16 mouse cellular contexts compared by ENCODE assay signal in genomic region chr2:179742828-179743227, GRCm38 (mm10).
"Had no signal": no experiment of that assay in that cellular context is flagged by ENCODE, and none has a peak within 500 bp of the region (broad histone marks: within the 10 kb centered on the region; RNA-seq: fewer than 3 reads in every experiment).

No protein-coding gene starts in this region.

- H3K27me3 ChIP-seq: megakaryocyte, embryonic 14.5 days; midbrain, embryonic 13.5 days; midbrain, embryonic 15.5 days; stomach, embryonic 15.5 days had no signal

- H3K27ac ChIP-seq: lung, embryonic 15.5 days; macrophage; midbrain, embryonic 13.5 days; midbrain, embryonic 15.5 days; neural tube, embryonic 12.5 days; stomach, embryonic 15.5 days; stomach, postnatal 0 days had no signal

- H3K36me3 ChIP-seq: lung, embryonic 15.5 days; midbrain, embryonic 13.5 days; midbrain, embryonic 15.5 days; neural tube, embryonic 12.5 days; stomach, embryonic 15.5 days had no signal

- H3K4me1 ChIP-seq: lung, embryonic 15.5 days; megakaryocyte, embryonic 14.5 days; midbrain, embryonic 13.5 days; midbrain, embryonic 15.5 days; neural tube, embryonic 12.5 days had no signal

- H3K4me2 ChIP-seq: lung, embryonic 15.5 days; midbrain, embryonic 11.5 days; midbrain, embryonic 13.5 days; midbrain, embryonic 15.5 days; neural tube, embryonic 12.5 days; stomach, embryonic 15.5 days had no signal

- H3K4me3 ChIP-seq: lung, embryonic 15.5 days; megakaryocyte, embryonic 14.5 days; midbrain, embryonic 13.5 days; midbrain, embryonic 15.5 days; neural tube, embryonic 12.5 days; stomach, embryonic 15.5 days had no signal

- DNase-seq: lung, postnatal 14 days; lung, postnatal 36 days; right cerebral cortex, postnatal 14 days; thymus, adult 2 months; thymus, postnatal 25 days; thymus, postnatal 4 days had no signal

- ATAC-seq: lung, postnatal 0 days; midbrain, embryonic 15.5 days had no signal

- H3K9me3 ChIP-seq: lung, embryonic 15.5 days; megakaryocyte, embryonic 14.5 days; midbrain, embryonic 13.5 days; midbrain, embryonic 15.5 days; neural tube, embryonic 12.5 days; stomach, embryonic 15.5 days had no signal

- H3K9ac ChIP-seq: lung, embryonic 15.5 days; midbrain, embryonic 13.5 days; midbrain, embryonic 15.5 days; neural tube, embryonic 12.5 days; stomach, embryonic 15.5 days had no signal
